Mouse (Mus musculus) liver, adult 2 months (tissue): ENCODE measurements around the gene Dpm3. TPM values are rescaled to one million over a fixed set of nuclear protein-coding genes. Genes with fewer than 3 reads are reported as not detected.

Experiments
- DNase-seq: peaks from one replicate; pipeline ENCODE4 v3.0.0-alpha.2; 2011; ENCODE audit warnings: low read depth, low spot score; ENCODE audit errors: extremely low read depth
- H3K27ac ChIP-seq: fragments of 200-500 bp; replicated peaks from 2 replicates; pipeline ENCODE4 v1.5.1; 2012; ENCODE audit warnings: low read depth, mild to moderate bottlenecking, control low read depth, inconsistent platforms, low read length; ENCODE audit not compliant: insufficient read depth
- H3K27me3 ChIP-seq: fragments of 200-500 bp; 2 replicates; pipeline ENCODE4 v1.6.1; 2012; ENCODE audit warnings: mild to moderate bottlenecking, moderate library complexity, low read length, inconsistent platforms; ENCODE audit not compliant: control insufficient read depth, insufficient read depth
- H3K36me3 ChIP-seq: fragments of 200-500 bp; 2 replicates; pipeline ENCODE4 v1.6.1; 2012; ENCODE audit warnings: low read length, inconsistent platforms; ENCODE audit not compliant: control insufficient read depth, insufficient read depth
- H3K4me1 ChIP-seq: fragments of 200-500 bp; 2 replicates; pipeline ENCODE4 v1.6.1; 2011; ENCODE audit warnings: low read length; ENCODE audit not compliant: control insufficient read depth, insufficient read depth
- H3K4me3 ChIP-seq: fragments of 200-500 bp; 2 replicates; pipeline ENCODE4 v1.5.1; 2011; ENCODE audit warnings: low read depth, mild to moderate bottlenecking, control low read depth, low read length, moderate library complexity; ENCODE audit not compliant: insufficient read depth
- H3K79me2 ChIP-seq: fragments of 200-500 bp; 2 replicates; pipeline ENCODE4 v1.6.1; 2012; ENCODE audit warnings: inconsistent platforms, mild to moderate bottlenecking, low read length, moderate library complexity; ENCODE audit not compliant: control insufficient read depth, insufficient read depth
- H3K9ac ChIP-seq: fragments of 200-500 bp; 2 replicates; pipeline ENCODE4 v1.6.1; 2012; ENCODE audit warnings: low read depth, mild to moderate bottlenecking, control low read depth, inconsistent platforms, low read length
- CTCF ChIP-seq: fragments of 200-500 bp; IDR thresholded peaks from 2 replicates; pipeline ENCODE4 v1.5.1; 2011; ENCODE audit warnings: low read depth, low read length, control low read depth
- POLR2A ChIP-seq: fragments of 200-500 bp; IDR thresholded peaks from 2 replicates; pipeline ENCODE4 v1.6.1; 2011; ENCODE audit warnings: low read length, control low read depth; ENCODE audit not compliant: insufficient read depth; ENCODE audit errors: extremely low read depth
- WGBS: fragments of 180-500 bp; shearing (Covaris S2); methylation state at CpG from one replicate; pipeline ENCODE4 v1.1.7; 2018; 5-methylcytosine and 5-hydroxymethylcytosine counted together
- polyA plus RNA-seq: library from polyadenylated mRNA; depleted of rRNA; stranded (reverse); fragments of >200 nt; gene quantifications from 2 replicates; pipeline ENCODE4 v1.2.3, GENCODE M21; 2012
- total RNA-seq: library from RNA; depleted of rRNA; stranded (reverse); fragments of >200 nt; gene quantifications from 2 replicates; pipeline ENCODE4 v1.2.3, GENCODE M21; 2014

Gene Dpm3
- total and polyA plus RNA-seq, 2 experiments: 102 to 245 TPM

- H3K36me3 ChIP-seq: no peaks in the 10 kb centered on the region
- no peak overlapping the region for H3K27ac ChIP-seq
- no peak for DNase-seq
- no peaks in the 10 kb centered on the region for H3K79me2 ChIP-seq
- 85% methylated on average over 5 of the region's 5 CpGs for WGBS
- H3K4me1 ChIP-seq: 0 out of 2 replicates have a peak, but pooled peaks cover 1% of the 10 kb centered on the region
- H3K4me3 ChIP-seq: no peak overlapping the region
- H3K27me3 ChIP-seq: no peaks in the 10 kb centered on the region
- no peak overlapping the region for H3K9ac ChIP-seq
- no peak for TF ChIP-seq CTCF
- no peak for TF ChIP-seq POLR2A
Measured at GRCm38 (mm10) chr3:89256177-89256576, 3.0 kb upstream of the Dpm3 start.

GRCm38 (mm10) chr3:89260211-89260610 is 1.1 kb downstream of the Dpm3 start:
- H3K4me1 ChIP-seq: no peaks in the 10 kb centered on the region
- H3K9ac ChIP-seq: no peak overlapping the region
- no peaks in the 10 kb centered on the region for H3K79me2 ChIP-seq
- no peaks in the 10 kb centered on the region for H3K27me3 ChIP-seq
- 85% methylated on average over 3 of the region's 3 CpGs for WGBS
- no peak for DNase-seq
- H3K27ac ChIP-seq: no peak overlapping the region
- TF ChIP-seq CTCF (no peak), POLR2A (no peak)
- no peak overlapping the region for H3K4me3 ChIP-seq
- H3K36me3 ChIP-seq: no peaks in the 10 kb centered on the region

GRCm38 (mm10) chr3:89262417-89262816 is 3.3 kb downstream of the Dpm3 start:
- TF ChIP-seq POLR2A: no peak
- TF ChIP-seq CTCF: no peak
- no peak overlapping the region for H3K9ac ChIP-seq
- no peak for DNase-seq
- H3K4me1 ChIP-seq: peaks cover 4% of the 10 kb centered on the region
- WGBS: 81% methylated on average over 10 of the region's 10 CpGs
- no peak overlapping the region for H3K27ac ChIP-seq
- H3K4me3 ChIP-seq: no peak overlapping the region
- H3K79me2 ChIP-seq: peaks cover 4% of the 10 kb centered on the region; the same call in 1 of the 2 replicates
- H3K27me3 ChIP-seq: no peaks in the 10 kb centered on the region
- H3K36me3 ChIP-seq: no peaks in the 10 kb centered on the region

GRCm38 (mm10) chr3:89266439-89266893 is 7.3 kb downstream of the Dpm3 start:
- under 1% methylated on average over 20 of the region's 20 CpGs for WGBS
- H3K9ac ChIP-seq: peak overlapping the region; percentile 87
- H3K4me1 ChIP-seq: peaks cover 13% of the 10 kb centered on the region
- DNase-seq: peak; percentile 83
- no peaks in the 10 kb centered on the region for H3K36me3 ChIP-seq
- H3K79me2 ChIP-seq: peaks cover 4% of the 10 kb centered on the region; the same call in 1 of the 2 replicates
- TF ChIP-seq CTCF (no peak), POLR2A (peak; percentile 87)
- peak overlapping the region; percentile 85 for H3K4me3 ChIP-seq
- peak overlapping the region; percentile 78 for H3K27ac ChIP-seq
- no peaks in the 10 kb centered on the region for H3K27me3 ChIP-seq

- no peak for DNase-seq
- Histone ChIP-seq H3K4me3 (no peak overlapping the region), H3K36me3 (peaks cover 18% of the 10 kb centered on the region), H3K79me2 (peaks cover 4% of the 10 kb centered on the region; the same call in 1 of the 2 replicates), H3K27me3 (no peaks in the 10 kb centered on the region), H3K9ac (no peak overlapping the region), H3K4me1 (peaks cover 19% of the 10 kb centered on the region), H3K27ac (no peak overlapping the region)
- TF ChIP-seq POLR2A (no peak), CTCF (no peak)
- 89% methylated on average over 8 of the region's 8 CpGs for WGBS
Measured at GRCm38 (mm10) chr3:89268916-89269315, 9.8 kb downstream of the Dpm3 start.

- WGBS: 2% methylated on average over 39 of the region's 39 CpGs
- H3K27ac ChIP-seq: peak within 1 kb of the TSS; percentile 60
- peak within 1 kb of the TSS; percentile 69 for H3K4me3 ChIP-seq
- DNase-seq: peak; percentile 67
- H3K36me3 ChIP-seq: peaks cover 23% of the 10 kb centered on the region
- H3K4me1 ChIP-seq: peaks cover 23% of the 10 kb centered on the region
- no peaks in the 10 kb centered on the region for H3K27me3 ChIP-seq
- H3K79me2 ChIP-seq: peaks cover 8% of the 10 kb centered on the region; the same call in 1 of the 2 replicates
- peak within 1 kb of the TSS; percentile 72 for H3K9ac ChIP-seq
- TF ChIP-seq POLR2A (peak; percentile 63; the same call in 1 of the 2 replicates), CTCF (peak; percentile 57)
Measured at GRCm38 (mm10) chr3:89270051-89270755, 11.0 kb downstream of the Dpm3 start, which contains the start of gene Slc50a1. Gene Slc50a1, minus strand, starts transcription at chr3:89270570.
